Mouse (Mus musculus): Measurements from ENCODE around the gene Defb29.

GRCm38 (mm10) chr2:152553774-152554423, 14.0 kb upstream of the Defb29 start:
- TF ChIP-seq CTCF (IDR thresholded peaks at IDR 0.05; ENCODE audit: borderline replicate concordance, insufficient read depth, low read length) (peak; percentile 62), POLR2A (IDR thresholded peaks at IDR 0.05; ENCODE audit: low read depth, low read length) (no peak)

Data from embryonic fibroblast, embryonic 13.5 days (primary cell).